Mouse (Mus musculus): ENCODE measurements around the gene Hivep2.

DNA sequence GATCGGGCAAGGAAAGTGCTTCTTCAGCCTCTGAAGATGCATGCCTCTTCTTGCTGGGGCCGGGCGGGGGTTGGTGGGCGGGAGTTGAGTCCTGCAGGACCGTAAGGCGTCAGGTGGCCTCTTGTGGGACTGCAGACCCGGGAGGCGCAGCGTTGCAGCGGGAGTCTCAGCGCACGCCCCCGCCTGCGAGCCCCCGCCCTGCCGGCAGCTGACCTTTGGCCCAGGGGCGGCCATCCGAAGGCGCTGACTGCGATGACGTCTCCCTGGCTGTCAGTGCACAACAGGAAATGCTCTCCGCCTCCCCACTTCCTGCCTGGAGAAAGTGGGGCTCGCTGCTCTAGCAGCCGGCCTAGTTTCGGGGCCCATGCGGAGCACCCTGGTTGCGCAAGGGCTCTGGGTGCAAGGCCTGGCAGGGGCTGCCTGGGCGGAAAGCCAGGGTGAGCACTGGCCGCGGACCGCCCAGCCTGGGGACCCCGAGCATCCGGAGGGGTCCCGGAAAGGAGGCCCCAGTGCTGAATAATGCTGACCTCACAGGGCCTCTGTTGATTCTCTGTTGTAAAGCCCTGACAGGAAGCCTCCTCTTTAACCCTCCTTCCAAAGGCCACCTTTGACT, 17.0 kb downstream of the Hivep2 start:
- TF ChIP-seq CTCF (IDR thresholded peaks at IDR 0.05; ENCODE audit: borderline replicate concordance, extremely low read depth, insufficient read depth, insufficient read length), result no peak
- TF ChIP-seq POLR2A (IDR thresholded peaks at IDR 0.05; ENCODE audit: borderline replicate concordance, extremely low read depth, insufficient read depth, insufficient read length, poor library complexity, severe bottlenecking), result no peak
